Mouse (Mus musculus): ENCODE data around the gene Ibtk. TPM values are rescaled to one million over a fixed set of nuclear protein-coding genes. Genes with fewer than 3 reads are reported as not detected.

Ibtk gene
- polyA plus RNA-seq, 2 experiments, result 21.7 to 41.8 TPM

GRCm38 (mm10) chr9:85762476-85762875, 13.3 kb upstream of the Ibtk start:
- TF ChIP-seq POLR2A (IDR thresholded peaks at IDR 0.05; ENCODE audit: borderline replicate concordance, extremely low read depth, insufficient read depth, insufficient read length), result no peak
- H3K9me3 ChIP-seq (ENCODE audit: control insufficient read depth, low read length), result no peaks in the 10 kb centered on the region
- no peaks in the 10 kb centered on the region for H3K4me1 ChIP-seq (ENCODE audit: control insufficient read depth, insufficient read depth, low read length)
- WGBS, result 95% methylated on average over 1 of the region's 1 CpGs
- DNase-seq (ENCODE audit: low spot score) (no peak), ATAC-seq (ENCODE audit: low FRiP score, low read depth) (no peak)
- no peak overlapping the region for H3K4me3 ChIP-seq (replicated peaks; ENCODE audit: low read length)
- H3K9ac ChIP-seq (ENCODE audit: low read depth, low read length, severe bottlenecking), result no peak overlapping the region
- no peaks in the 10 kb centered on the region for H3K36me3 ChIP-seq (ENCODE audit: control insufficient read depth, insufficient read depth, low read length)
- H3K27me3 ChIP-seq (ENCODE audit: control insufficient read depth, insufficient read depth, low read length), result no peaks in the 10 kb centered on the region
- H3K27ac ChIP-seq (replicated peaks; ENCODE audit: low read depth, low read length), result no peak overlapping the region
- no peak overlapping the region for H3K4me2 ChIP-seq (replicated peaks; ENCODE audit: low read depth, low read length, severe bottlenecking)

- TF ChIP-seq POLR2A (IDR thresholded peaks at IDR 0.05; ENCODE audit: borderline replicate concordance, extremely low read depth, insufficient read depth, insufficient read length), result no peak
These were observed 1.7 kb upstream of the Ibtk start for GRCm38 (mm10) chr9:85750797-85751196.

GRCm38 (mm10) chr9:85749922-85750509, 882 bp upstream of the Ibtk start:
- ATAC-seq (ENCODE audit: low FRiP score, low read depth) (no peak), DNase-seq (ENCODE audit: low spot score) (peak; percentile 15)
- Histone ChIP-seq H3K9me3 (ENCODE audit: control insufficient read depth, low read length) (no peaks in the 10 kb centered on the region), H3K4me2 (replicated peaks; ENCODE audit: low read depth, low read length, severe bottlenecking) (peak overlapping the region; percentile 66), H3K27ac (replicated peaks; ENCODE audit: low read depth, low read length) (peak overlapping the region; percentile 99), H3K4me1 (ENCODE audit: control insufficient read depth, insufficient read depth, low read length) (0 out of 2 replicates have a peak, but pooled peaks cover 5% of the 10 kb centered on the region), H3K9ac (ENCODE audit: low read depth, low read length, severe bottlenecking) (peak overlapping the region; percentile 99), H3K27me3 (ENCODE audit: control insufficient read depth, insufficient read depth, low read length) (no peaks in the 10 kb centered on the region), H3K4me3 (replicated peaks; ENCODE audit: low read length) (peak overlapping the region; percentile 94), H3K36me3 (ENCODE audit: control insufficient read depth, insufficient read depth, low read length) (peaks cover 3% of the 10 kb centered on the region; the same call in 1 of the 2 replicates)
- 22% methylated on average over 5 of the region's 5 CpGs for WGBS
- no peak for TF ChIP-seq POLR2A (IDR thresholded peaks at IDR 0.05; ENCODE audit: borderline replicate concordance, extremely low read depth, insufficient read depth, insufficient read length)

More at GRCm38 (mm10) chr9:85750797-85751196, 1.7 kb upstream of the Ibtk start:
- peaks cover 3% of the 10 kb centered on the region; the same call in 1 of the 2 replicates for H3K36me3 ChIP-seq (ENCODE audit: control insufficient read depth, insufficient read depth, low read length)
- H3K27ac ChIP-seq (replicated peaks; ENCODE audit: low read depth, low read length), result no peak overlapping the region
- no peak for ATAC-seq (ENCODE audit: low FRiP score, low read depth)
- H3K9ac ChIP-seq (ENCODE audit: low read depth, low read length, severe bottlenecking), result no peak overlapping the region
- no peaks in the 10 kb centered on the region for H3K27me3 ChIP-seq (ENCODE audit: control insufficient read depth, insufficient read depth, low read length)
- no peak overlapping the region for H3K4me2 ChIP-seq (replicated peaks; ENCODE audit: low read depth, low read length, severe bottlenecking)
- H3K9me3 ChIP-seq (ENCODE audit: control insufficient read depth, low read length), result no peaks in the 10 kb centered on the region
- 0 out of 2 replicates have a peak, but pooled peaks cover 5% of the 10 kb centered on the region for H3K4me1 ChIP-seq (ENCODE audit: control insufficient read depth, insufficient read depth, low read length)
- 89% methylated on average over 7 of the region's 7 CpGs for WGBS
- H3K4me3 ChIP-seq (replicated peaks; ENCODE audit: low read length), result no peak overlapping the region
- no peak for DNase-seq (ENCODE audit: low spot score)

GRCm38 (mm10) chr9:85748204-85749141, 661 bp downstream of the Ibtk start:
- DNase-seq (ENCODE audit: low spot score) (peak; percentile 75), ATAC-seq (ENCODE audit: low FRiP score, low read depth) (peak; percentile 72)
- H3K27ac ChIP-seq (replicated peaks; ENCODE audit: low read depth, low read length), result peak overlapping the region; percentile 99
- H3K9me3 ChIP-seq (ENCODE audit: control insufficient read depth, low read length), result no peaks in the 10 kb centered on the region
- peak; percentile 85; the same call in 1 of the 2 replicates for TF ChIP-seq POLR2A (IDR thresholded peaks at IDR 0.05; ENCODE audit: borderline replicate concordance, extremely low read depth, insufficient read depth, insufficient read length)
- peak overlapping the region; percentile 94 for H3K4me3 ChIP-seq (replicated peaks; ENCODE audit: low read length)
- H3K9ac ChIP-seq (ENCODE audit: low read depth, low read length, severe bottlenecking), result peak overlapping the region; percentile 99
- H3K36me3 ChIP-seq (ENCODE audit: control insufficient read depth, insufficient read depth, low read length), result peaks cover 5% of the 10 kb centered on the region
- 1% methylated on average over 35 of the region's 43 CpGs for WGBS
- H3K4me2 ChIP-seq (replicated peaks; ENCODE audit: low read depth, low read length, severe bottlenecking), result peak overlapping the region; percentile 66
- 0 out of 2 replicates have a peak, but pooled peaks cover 5% of the 10 kb centered on the region for H3K4me1 ChIP-seq (ENCODE audit: control insufficient read depth, insufficient read depth, low read length)
- no peaks in the 10 kb centered on the region for H3K27me3 ChIP-seq (ENCODE audit: control insufficient read depth, insufficient read depth, low read length)

GRCm38 (mm10) chr9:85745566-85745965, 3.6 kb downstream of the Ibtk start:
- Histone ChIP-seq H3K4me1 (ENCODE audit: control insufficient read depth, insufficient read depth, low read length) (0 out of 2 replicates have a peak, but pooled peaks cover 5% of the 10 kb centered on the region), H3K9ac (ENCODE audit: low read depth, low read length, severe bottlenecking) (no peak overlapping the region), H3K36me3 (ENCODE audit: control insufficient read depth, insufficient read depth, low read length) (peaks cover 24% of the 10 kb centered on the region), H3K4me2 (replicated peaks; ENCODE audit: low read depth, low read length, severe bottlenecking) (no peak overlapping the region), H3K27ac (replicated peaks; ENCODE audit: low read depth, low read length) (no peak overlapping the region), H3K4me3 (replicated peaks; ENCODE audit: low read length) (no peak overlapping the region), H3K9me3 (ENCODE audit: control insufficient read depth, low read length) (no peaks in the 10 kb centered on the region), H3K27me3 (ENCODE audit: control insufficient read depth, insufficient read depth, low read length) (no peaks in the 10 kb centered on the region)
- TF ChIP-seq POLR2A (IDR thresholded peaks at IDR 0.05; ENCODE audit: borderline replicate concordance, extremely low read depth, insufficient read depth, insufficient read length), result no peak
- DNase-seq (ENCODE audit: low spot score), result no peak
- no peak for ATAC-seq (ENCODE audit: low FRiP score, low read depth)
- WGBS, result 90% methylated on average over 2 of the region's 2 CpGs

All from limb, embryonic 14.5 days (tissue).